Mouse (Mus musculus): ENCODE measurements around the gene Mpv17l2.

DNA sequence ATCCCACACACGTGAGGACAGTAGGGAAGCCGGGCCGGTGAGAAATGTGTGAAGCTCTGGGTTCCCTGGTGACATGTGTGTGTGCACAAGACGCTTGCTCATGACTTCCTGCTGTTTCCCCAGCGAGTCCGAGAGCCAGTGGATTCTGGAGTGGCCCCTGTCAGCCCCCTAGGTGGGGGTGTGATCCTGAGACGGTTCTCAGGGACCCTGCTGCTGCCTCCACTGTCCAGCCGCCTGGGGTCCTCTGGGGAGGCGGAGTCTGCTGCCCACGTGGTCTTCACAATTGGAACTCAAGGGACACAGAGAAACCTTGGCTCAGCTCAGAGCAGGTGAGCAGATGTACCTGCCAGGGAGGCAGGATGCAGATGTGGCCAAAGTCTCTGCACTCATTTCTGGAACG, 34.0 kb downstream of the Mpv17l2 start:
- TF ChIP-seq CTCF (IDR thresholded peaks at IDR 0.05; ENCODE audit: low read depth, low read length) (no peak), EP300 (IDR thresholded peaks at IDR 0.05; ENCODE audit: insufficient read depth, low read depth, low read length) (no peak)

Measured in ES-Bruce4 (cell line).